Mouse (Mus musculus): Measurements from ENCODE around the gene Tead4.
A peak's percentile ranks its signal among the peaks of the same experiment; 100 is the strongest.
"Not testable (repeated sequence)": the region's sequence is repeated elsewhere in the genome, so short reads cannot be mapped to it uniquely, and the experiment has no call there.

The Tead4 gene

GRCm38 (mm10) chr6:128237102-128237763 is 63.4 kb downstream of the Tead4 start:
- no peak for DNase-seq (ENCODE audit: extremely low spot score)

- no peak for DNase-seq (ENCODE audit: extremely low spot score)
Observed at GRCm38 (mm10) chr6:128236581-128236980, 64.0 kb downstream of the Tead4 start.

GRCm38 (mm10) chr6:128234206-128234605 is 66.4 kb downstream of the Tead4 start:
- DNase-seq (ENCODE audit: extremely low spot score) = peak; percentile 34

GRCm38 (mm10) chr6:128232216-128232615 is 68.4 kb downstream of the Tead4 start:
- no peak for DNase-seq (ENCODE audit: extremely low spot score)

GRCm38 (mm10) chr6:128231741-128232140 is 68.9 kb downstream of the Tead4 start:
- no peak for DNase-seq (ENCODE audit: extremely low spot score)

GRCm38 (mm10) chr6:128227438-128228017 is 73.1 kb downstream of the Tead4 start:
- peak; percentile 36 for DNase-seq (ENCODE audit: extremely low spot score)

- DNase-seq (ENCODE audit: extremely low spot score) = no peak
Observed at GRCm38 (mm10) chr6:128226941-128227340, 73.7 kb downstream of the Tead4 start.

- DNase-seq (ENCODE audit: extremely low spot score) = no peak
Observed at GRCm38 (mm10) chr6:128225846-128226176, 74.8 kb downstream of the Tead4 start.

- no peak for DNase-seq (ENCODE audit: extremely low spot score)
Observed at GRCm38 (mm10) chr6:128225009-128225845, 75.4 kb downstream of the Tead4 start.

GRCm38 (mm10) chr6:128223159-128223558 is 77.5 kb downstream of the Tead4 start:
- no peak for DNase-seq (ENCODE audit: extremely low spot score)

GRCm38 (mm10) chr6:128215004-128215403 is 85.6 kb downstream of the Tead4 start:
- DNase-seq (ENCODE audit: extremely low spot score) = not testable (repeated sequence)

- DNase-seq (ENCODE audit: extremely low spot score) = not testable (repeated sequence)
Observed at GRCm38 (mm10) chr6:128209199-128209598, 91.4 kb downstream of the Tead4 start.

GRCm38 (mm10) chr6:128208491-128209170 is 92.0 kb downstream of the Tead4 start:
- DNase-seq (ENCODE audit: extremely low spot score) = no peak

GRCm38 (mm10) chr6:128203557-128203956 is 97.1 kb downstream of the Tead4 start:
- no peak for DNase-seq (ENCODE audit: extremely low spot score)

GRCm38 (mm10) chr6:128200847-128201640 is 99.6 kb downstream of the Tead4 start:
- peak; percentile 62 for DNase-seq (ENCODE audit: extremely low spot score)

GRCm38 (mm10) chr6:128200116-128200846 is 100.3 kb downstream of the Tead4 start:
- peak; percentile 100 for DNase-seq (ENCODE audit: extremely low spot score)

- no peak for DNase-seq (ENCODE audit: extremely low spot score)
Observed at GRCm38 (mm10) chr6:128183521-128183920, 117.1 kb downstream of the Tead4 start.

GRCm38 (mm10) chr6:128181176-128181575 is 119.4 kb downstream of the Tead4 start:
- no peak for DNase-seq (ENCODE audit: extremely low spot score)

- DNase-seq (ENCODE audit: extremely low spot score) = no peak
Observed at GRCm38 (mm10) chr6:128179651-128180050, 121.0 kb downstream of the Tead4 start.

- DNase-seq (ENCODE audit: extremely low spot score) = no peak
Observed at GRCm38 (mm10) chr6:128179247-128179646, 121.4 kb downstream of the Tead4 start.

- no peak for DNase-seq (ENCODE audit: extremely low spot score)
Observed at GRCm38 (mm10) chr6:128178681-128179080, 121.9 kb downstream of the Tead4 start.

Data from embryo, embryonic 9.5 days (tissue).